Mouse (Mus musculus): ENCODE measurements around the gene Afap1l2. TPM values are rescaled to one million over a fixed set of nuclear protein-coding genes. Genes with fewer than 3 reads are reported as not detected.

Afap1l2 gene
- polyA plus RNA-seq, 1 experiment from 2014 or later, result 3.7 TPM

DNA sequence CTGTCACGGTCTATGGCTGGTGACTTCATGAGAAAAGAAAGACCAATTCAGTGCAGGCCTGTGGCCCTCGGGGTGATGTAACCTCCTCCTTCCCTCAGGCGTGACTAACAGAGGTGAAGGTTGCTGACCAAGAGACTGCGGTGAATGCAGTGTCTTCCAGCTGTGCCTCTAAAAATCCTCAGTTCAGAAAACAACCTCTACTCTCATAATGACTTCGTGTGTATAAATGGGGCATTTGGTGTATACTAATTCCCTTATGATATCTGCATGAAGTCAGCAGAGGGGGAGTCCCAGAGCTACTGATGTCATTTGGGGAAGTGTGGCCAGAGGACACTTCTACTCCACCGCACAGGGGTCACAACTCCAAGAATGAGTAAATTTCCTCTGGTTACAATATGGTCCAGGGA, 5.2 kb upstream of the Afap1l2 start:
- 40% methylated on average over 6 of the region's 6 CpGs for WGBS
- Histone ChIP-seq H3K9me3 (ENCODE audit: control insufficient read depth, low read length) (no peaks in the 10 kb centered on the region), H3K27me3 (ENCODE audit: control insufficient read depth, insufficient read depth, low read length) (peaks cover 4% of the 10 kb centered on the region; the same call in 1 of the 2 replicates), H3K36me3 (ENCODE audit: control insufficient read depth, insufficient read depth, low read length) (no peaks in the 10 kb centered on the region), H3K27ac (ENCODE audit: low read depth, low read length) (no peak overlapping the region), H3K4me2 (replicated peaks; ENCODE audit: low read depth, low read length) (no peak overlapping the region), H3K4me3 (ENCODE audit: low read depth, low read length) (no peak overlapping the region), H3K9ac (ENCODE audit: low read depth, low read length) (no peak overlapping the region), H3K4me1 (replicated peaks; ENCODE audit: control insufficient read depth, insufficient read depth, low read length) (no peaks in the 10 kb centered on the region)
- ATAC-seq (ENCODE audit: low FRiP score) (no peak), DNase-seq (ENCODE audit: low spot score) (no peak)

GRCm38 (mm10) chr19:57012068-57012467, 4.0 kb upstream of the Afap1l2 start:
- Histone ChIP-seq H3K4me3 (ENCODE audit: low read depth, low read length) (no peak overlapping the region), H3K9me3 (ENCODE audit: control insufficient read depth, low read length) (no peaks in the 10 kb centered on the region), H3K9ac (ENCODE audit: low read depth, low read length) (no peak overlapping the region), H3K36me3 (ENCODE audit: control insufficient read depth, insufficient read depth, low read length) (no peaks in the 10 kb centered on the region), H3K4me2 (replicated peaks; ENCODE audit: low read depth, low read length) (no peak overlapping the region), H3K27me3 (ENCODE audit: control insufficient read depth, insufficient read depth, low read length) (peaks cover 15% of the 10 kb centered on the region), H3K27ac (ENCODE audit: low read depth, low read length) (no peak overlapping the region), H3K4me1 (replicated peaks; ENCODE audit: control insufficient read depth, insufficient read depth, low read length) (no peaks in the 10 kb centered on the region)
- DNase-seq (ENCODE audit: low spot score) (no peak), ATAC-seq (ENCODE audit: low FRiP score) (no peak)
- 78% methylated on average over 3 of the region's 3 CpGs for WGBS

GRCm38 (mm10) chr19:57010064-57010463, 2.0 kb upstream of the Afap1l2 start:
- DNase-seq (ENCODE audit: low spot score) (no peak), ATAC-seq (ENCODE audit: low FRiP score) (no peak)
- H3K27ac ChIP-seq (ENCODE audit: low read depth, low read length), result no peak overlapping the region
- no peaks in the 10 kb centered on the region for H3K36me3 ChIP-seq (ENCODE audit: control insufficient read depth, insufficient read depth, low read length)
- H3K27me3 ChIP-seq (ENCODE audit: control insufficient read depth, insufficient read depth, low read length), result peaks cover 15% of the 10 kb centered on the region
- H3K4me3 ChIP-seq (ENCODE audit: low read depth, low read length), result no peak overlapping the region
- 31% methylated on average over 4 of the region's 4 CpGs for WGBS
- no peak overlapping the region for H3K9ac ChIP-seq (ENCODE audit: low read depth, low read length)
- H3K9me3 ChIP-seq (ENCODE audit: control insufficient read depth, low read length), result no peaks in the 10 kb centered on the region
- H3K4me1 ChIP-seq (replicated peaks; ENCODE audit: control insufficient read depth, insufficient read depth, low read length), result no peaks in the 10 kb centered on the region
- no peak overlapping the region for H3K4me2 ChIP-seq (replicated peaks; ENCODE audit: low read depth, low read length)

GRCm38 (mm10) chr19:57009653-57010052, 1.6 kb upstream of the Afap1l2 start:
- H3K27ac ChIP-seq (ENCODE audit: low read depth, low read length), result no peak overlapping the region
- WGBS, result 31% methylated on average over 4 of the region's 4 CpGs
- peaks cover 15% of the 10 kb centered on the region for H3K27me3 ChIP-seq (ENCODE audit: control insufficient read depth, insufficient read depth, low read length)
- H3K4me3 ChIP-seq (ENCODE audit: low read depth, low read length), result no peak overlapping the region
- H3K9ac ChIP-seq (ENCODE audit: low read depth, low read length), result no peak overlapping the region
- ATAC-seq (ENCODE audit: low FRiP score) (no peak), DNase-seq (ENCODE audit: low spot score) (no peak)
- H3K4me2 ChIP-seq (replicated peaks; ENCODE audit: low read depth, low read length), result no peak overlapping the region
- no peaks in the 10 kb centered on the region for H3K4me1 ChIP-seq (replicated peaks; ENCODE audit: control insufficient read depth, insufficient read depth, low read length)
- no peaks in the 10 kb centered on the region for H3K36me3 ChIP-seq (ENCODE audit: control insufficient read depth, insufficient read depth, low read length)
- no peaks in the 10 kb centered on the region for H3K9me3 ChIP-seq (ENCODE audit: control insufficient read depth, low read length)

DNA sequence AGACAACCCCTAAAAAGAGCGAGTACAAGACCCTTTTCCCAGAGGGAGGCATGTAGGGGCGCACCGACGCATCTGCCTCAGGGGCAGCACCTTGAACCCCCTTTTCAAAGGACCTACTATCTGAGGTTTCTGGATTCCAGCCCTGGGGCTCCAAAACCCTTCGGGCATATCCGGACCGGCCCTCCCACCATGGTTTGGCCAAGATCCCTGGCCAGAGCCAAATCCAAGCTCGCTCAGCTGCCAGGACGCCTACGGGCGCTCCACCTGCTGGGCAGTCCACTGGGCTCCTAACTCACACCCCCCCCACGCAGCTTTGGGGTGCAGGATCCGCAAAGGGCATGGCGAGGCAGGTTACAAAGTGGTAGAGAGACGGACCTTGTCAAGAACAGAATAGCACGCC, 737 bp downstream of the Afap1l2 start:
- no peak for ATAC-seq (ENCODE audit: low FRiP score)

GRCm38 (mm10) chr19:57006841-57007240, 1.2 kb downstream of the Afap1l2 start:
- no peak overlapping the region for H3K4me2 ChIP-seq (replicated peaks; ENCODE audit: low read depth, low read length)
- no peak overlapping the region for H3K27ac ChIP-seq (ENCODE audit: low read depth, low read length)
- no peak for DNase-seq (ENCODE audit: low spot score)
- H3K4me3 ChIP-seq (ENCODE audit: low read depth, low read length), result no peak overlapping the region
- WGBS, result 63% methylated on average over 13 of the region's 13 CpGs
- H3K27me3 ChIP-seq (ENCODE audit: control insufficient read depth, insufficient read depth, low read length), result peaks cover 15% of the 10 kb centered on the region
- H3K9ac ChIP-seq (ENCODE audit: low read depth, low read length), result no peak overlapping the region
- no peaks in the 10 kb centered on the region for H3K4me1 ChIP-seq (replicated peaks; ENCODE audit: control insufficient read depth, insufficient read depth, low read length)
- no peaks in the 10 kb centered on the region for H3K9me3 ChIP-seq (ENCODE audit: control insufficient read depth, low read length)
- H3K36me3 ChIP-seq (ENCODE audit: control insufficient read depth, insufficient read depth, low read length), result no peaks in the 10 kb centered on the region
- no peak for ATAC-seq (ENCODE audit: low FRiP score)

More for the DNA sequence above, 737 bp downstream of the Afap1l2 start:
- no peaks in the 10 kb centered on the region for H3K4me1 ChIP-seq (replicated peaks; ENCODE audit: control insufficient read depth, insufficient read depth, low read length)
- DNase-seq (ENCODE audit: low spot score), result no peak
- 65% methylated on average over 16 of the region's 16 CpGs for WGBS
- H3K27ac ChIP-seq (ENCODE audit: low read depth, low read length), result no peak overlapping the region
- H3K27me3 ChIP-seq (ENCODE audit: control insufficient read depth, insufficient read depth, low read length), result peaks cover 15% of the 10 kb centered on the region
- H3K4me3 ChIP-seq (ENCODE audit: low read depth, low read length), result no peak overlapping the region
- H3K4me2 ChIP-seq (replicated peaks; ENCODE audit: low read depth, low read length), result peak overlapping the region; percentile 90; the same call in 1 of the 2 replicates
- no peaks in the 10 kb centered on the region for H3K36me3 ChIP-seq (ENCODE audit: control insufficient read depth, insufficient read depth, low read length)
- no peaks in the 10 kb centered on the region for H3K9me3 ChIP-seq (ENCODE audit: control insufficient read depth, low read length)
- no peak overlapping the region for H3K9ac ChIP-seq (ENCODE audit: low read depth, low read length)

DNA sequence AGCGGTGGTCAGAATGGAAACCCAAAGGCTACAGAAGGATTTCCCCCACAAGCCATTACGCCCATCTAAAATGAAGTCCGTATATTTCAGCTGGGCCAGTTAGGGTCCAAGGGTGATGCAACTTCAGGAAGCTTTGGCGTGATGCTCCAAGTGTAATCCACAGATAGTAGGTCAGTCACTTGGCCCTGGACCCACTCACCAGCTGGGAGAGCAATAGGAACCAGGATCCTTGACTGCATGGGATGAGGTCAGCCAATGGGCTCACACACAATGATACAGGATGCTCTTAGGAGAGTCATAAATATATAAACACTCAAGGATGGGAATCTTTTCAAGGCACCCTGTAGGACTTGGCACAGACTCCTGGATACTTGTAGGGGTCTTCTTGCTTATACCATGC, 3.0 kb downstream of the Afap1l2 start:
- Histone ChIP-seq H3K4me2 (replicated peaks; ENCODE audit: low read depth, low read length) (no peak overlapping the region), H3K36me3 (ENCODE audit: control insufficient read depth, insufficient read depth, low read length) (no peaks in the 10 kb centered on the region), H3K27me3 (ENCODE audit: control insufficient read depth, insufficient read depth, low read length) (peaks cover 15% of the 10 kb centered on the region), H3K9me3 (ENCODE audit: control insufficient read depth, low read length) (no peaks in the 10 kb centered on the region), H3K4me3 (ENCODE audit: low read depth, low read length) (no peak overlapping the region), H3K4me1 (replicated peaks; ENCODE audit: control insufficient read depth, insufficient read depth, low read length) (no peaks in the 10 kb centered on the region), H3K27ac (ENCODE audit: low read depth, low read length) (no peak overlapping the region), H3K9ac (ENCODE audit: low read depth, low read length) (no peak overlapping the region)
- WGBS, result 96% methylated on average over 4 of the region's 4 CpGs
- no peak for DNase-seq (ENCODE audit: low spot score)
- no peak for ATAC-seq (ENCODE audit: low FRiP score)

GRCm38 (mm10) chr19:57003460-57003810, 4.6 kb downstream of the Afap1l2 start:
- H3K4me3 ChIP-seq (ENCODE audit: low read depth, low read length), result no peak overlapping the region
- DNase-seq (ENCODE audit: low spot score) (no peak), ATAC-seq (ENCODE audit: low FRiP score) (no peak)
- WGBS, result 42% methylated on average over 7 of the region's 7 CpGs
- no peak overlapping the region for H3K27ac ChIP-seq (ENCODE audit: low read depth, low read length)
- no peaks in the 10 kb centered on the region for H3K4me1 ChIP-seq (replicated peaks; ENCODE audit: control insufficient read depth, insufficient read depth, low read length)
- no peak overlapping the region for H3K4me2 ChIP-seq (replicated peaks; ENCODE audit: low read depth, low read length)
- no peak overlapping the region for H3K9ac ChIP-seq (ENCODE audit: low read depth, low read length)
- peaks cover 13% of the 10 kb centered on the region for H3K27me3 ChIP-seq (ENCODE audit: control insufficient read depth, insufficient read depth, low read length)
- no peaks in the 10 kb centered on the region for H3K9me3 ChIP-seq (ENCODE audit: control insufficient read depth, low read length)
- H3K36me3 ChIP-seq (ENCODE audit: control insufficient read depth, insufficient read depth, low read length), result no peaks in the 10 kb centered on the region

DNA sequence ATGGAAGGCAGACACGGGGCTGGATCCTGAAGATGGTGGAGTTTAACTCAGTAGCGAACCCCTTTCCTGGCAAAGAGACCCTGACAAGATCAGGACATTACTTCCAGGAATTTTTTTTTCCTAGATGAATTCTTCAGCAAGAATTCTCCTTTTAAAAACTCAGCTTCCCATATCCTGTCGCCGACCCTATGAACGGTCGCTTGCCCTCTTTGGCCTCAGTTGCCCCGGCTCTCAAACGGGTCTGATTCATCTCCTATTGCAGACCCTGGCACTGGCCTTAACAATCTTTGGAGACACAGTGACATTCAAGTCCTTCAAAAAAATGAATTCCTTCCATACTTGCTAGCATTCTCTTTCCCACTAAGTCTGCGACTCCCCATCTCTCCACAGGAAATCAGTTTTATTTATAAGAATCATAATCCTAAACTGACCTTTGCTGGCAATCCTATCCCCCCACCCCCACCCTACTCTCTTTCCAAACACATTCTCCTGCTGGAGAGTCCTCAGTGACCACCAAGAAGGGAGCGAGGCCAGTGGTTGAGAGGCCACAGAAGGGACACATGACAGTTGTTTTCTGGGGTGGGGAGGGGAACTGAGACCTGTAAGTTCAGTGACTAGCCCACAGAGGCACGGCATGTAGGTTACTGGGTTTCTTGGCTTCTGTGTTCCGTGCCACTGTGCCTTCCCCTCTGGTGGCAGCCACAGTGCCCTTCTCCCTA, 5.1 kb downstream of the Afap1l2 start:
- Histone ChIP-seq H3K9ac (ENCODE audit: low read depth, low read length) (no peak overlapping the region), H3K36me3 (ENCODE audit: control insufficient read depth, insufficient read depth, low read length) (no peaks in the 10 kb centered on the region), H3K4me1 (replicated peaks; ENCODE audit: control insufficient read depth, insufficient read depth, low read length) (no peaks in the 10 kb centered on the region), H3K27me3 (ENCODE audit: control insufficient read depth, insufficient read depth, low read length) (peaks cover 8% of the 10 kb centered on the region), H3K4me2 (replicated peaks; ENCODE audit: low read depth, low read length) (no peak overlapping the region), H3K9me3 (ENCODE audit: control insufficient read depth, low read length) (no peaks in the 10 kb centered on the region), H3K4me3 (ENCODE audit: low read depth, low read length) (no peak overlapping the region), H3K27ac (ENCODE audit: low read depth, low read length) (no peak overlapping the region)
- DNase-seq (ENCODE audit: low spot score), result no peak
- 74% methylated on average over 12 of the region's 12 CpGs for WGBS
- no peak for ATAC-seq (ENCODE audit: low FRiP score)
